Mouse (Mus musculus) frontal cortex, adult (tissue): ENCODE results near the gene Olfr10.
"Not testable (repeated sequence)": the region's sequence is repeated elsewhere in the genome, so short reads cannot be mapped to it uniquely, and the experiment has no call there.

Experiments used
- ATAC-seq: cut with Nextera tagmentation; 2 replicates; pipeline ENCODE4 v1.9.2; 2017; ENCODE audit warnings: mild to moderate bottlenecking, moderate library complexity, mixed read lengths; ENCODE audit not compliant: low TSS enrichment

The Olfr10 gene

DNA sequence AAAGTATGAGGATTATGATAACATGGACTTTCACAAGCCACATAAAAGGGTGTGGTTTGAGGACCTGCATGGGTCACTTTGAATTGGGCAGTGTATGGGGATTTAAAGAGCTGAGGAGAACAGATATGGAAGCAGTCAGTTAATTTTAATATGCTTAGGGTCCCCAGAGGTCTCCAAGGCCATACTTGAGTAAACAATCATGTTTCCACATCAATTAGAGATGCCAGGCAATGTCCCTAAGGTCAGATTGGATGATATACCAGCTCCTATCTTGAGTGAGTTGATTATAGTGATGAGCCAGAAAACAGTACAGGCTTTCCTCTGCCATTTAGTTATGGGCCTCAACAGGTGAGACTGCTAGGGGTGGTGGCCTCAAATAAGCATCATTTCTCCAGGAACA lies at the start of gene Olfr10:
TSS of gene Olfr10 (plus strand) at position 301 of the 400 bp plus-strand sequence.
- ATAC-seq = no peak

DNA sequence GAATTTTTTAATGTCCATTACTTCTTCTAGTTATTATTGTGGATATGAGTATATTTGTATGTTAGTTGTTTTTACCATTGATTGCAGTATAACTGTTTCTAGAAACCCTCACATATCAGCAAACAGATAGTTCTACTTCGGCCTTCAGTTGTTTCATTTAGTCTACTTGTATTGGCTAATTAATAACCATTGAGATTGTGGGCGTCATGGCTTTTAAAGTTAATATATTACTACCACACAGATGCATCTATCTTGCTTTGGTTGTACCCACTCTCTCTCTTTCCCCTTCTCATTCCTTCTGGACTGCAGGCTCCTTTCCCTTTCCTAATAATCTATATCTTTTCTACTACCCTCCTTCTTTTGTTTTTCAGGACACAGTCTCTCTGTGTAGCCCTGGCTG lies 45.2 kb upstream of the Olfr10 start:
- no peak for ATAC-seq

DNA sequence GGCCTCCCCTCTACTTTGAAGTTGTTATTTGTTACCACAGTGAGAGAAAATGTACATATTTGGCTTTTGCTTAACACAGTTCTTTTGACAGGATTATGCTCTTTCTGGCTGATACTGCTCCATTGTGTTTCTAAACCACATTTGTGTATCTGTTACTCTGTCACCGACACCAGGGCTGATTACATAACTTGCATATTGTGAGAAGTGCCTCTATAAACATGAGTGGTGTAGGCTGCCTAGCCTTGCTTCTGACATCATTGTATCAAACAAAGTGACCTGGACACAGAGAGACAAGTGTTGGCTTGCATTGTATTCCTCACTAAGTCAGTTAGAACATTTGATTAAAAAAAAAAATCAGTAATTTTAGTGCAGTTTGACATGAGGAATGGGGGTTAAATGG lies 44.7 kb upstream of the Olfr10 start:
- peak; percentile 53; the same call in 1 of the 2 replicates for ATAC-seq

DNA sequence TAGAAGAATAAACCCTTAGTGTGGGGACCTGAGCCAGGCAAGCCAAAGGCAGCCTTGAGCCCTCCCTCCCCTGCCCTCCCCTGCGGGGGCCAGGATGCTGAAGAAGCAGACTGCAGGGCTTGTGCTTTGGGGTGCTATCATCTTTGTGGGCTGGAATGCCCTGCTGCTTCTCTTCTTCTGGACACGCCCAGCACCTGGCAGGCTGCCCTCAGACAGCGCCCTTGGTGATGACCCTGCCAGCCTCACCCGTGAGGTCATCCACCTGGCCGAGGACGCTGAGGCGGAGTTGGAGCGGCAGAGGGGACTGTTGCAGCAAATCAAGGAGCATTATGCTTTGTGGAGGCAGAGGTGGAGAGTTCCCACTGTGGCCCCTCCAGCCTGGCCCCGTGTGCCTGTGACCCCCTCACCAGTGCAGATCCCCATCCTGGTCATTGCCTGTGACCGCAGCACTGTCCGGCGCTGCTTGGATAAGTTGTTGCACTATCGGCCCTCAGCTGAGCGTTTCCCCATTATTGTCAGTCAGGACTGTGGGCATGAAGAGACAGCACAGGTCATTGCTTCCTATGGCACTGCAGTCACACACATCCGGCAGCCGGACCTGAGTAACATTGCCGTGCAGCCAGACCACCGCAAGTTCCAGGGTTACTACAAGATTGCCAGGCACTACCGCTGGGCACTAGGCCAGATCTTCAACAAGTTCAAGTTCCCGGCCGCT lies 43.8 kb upstream of the Olfr10 start:
- ATAC-seq = no peak

DNA sequence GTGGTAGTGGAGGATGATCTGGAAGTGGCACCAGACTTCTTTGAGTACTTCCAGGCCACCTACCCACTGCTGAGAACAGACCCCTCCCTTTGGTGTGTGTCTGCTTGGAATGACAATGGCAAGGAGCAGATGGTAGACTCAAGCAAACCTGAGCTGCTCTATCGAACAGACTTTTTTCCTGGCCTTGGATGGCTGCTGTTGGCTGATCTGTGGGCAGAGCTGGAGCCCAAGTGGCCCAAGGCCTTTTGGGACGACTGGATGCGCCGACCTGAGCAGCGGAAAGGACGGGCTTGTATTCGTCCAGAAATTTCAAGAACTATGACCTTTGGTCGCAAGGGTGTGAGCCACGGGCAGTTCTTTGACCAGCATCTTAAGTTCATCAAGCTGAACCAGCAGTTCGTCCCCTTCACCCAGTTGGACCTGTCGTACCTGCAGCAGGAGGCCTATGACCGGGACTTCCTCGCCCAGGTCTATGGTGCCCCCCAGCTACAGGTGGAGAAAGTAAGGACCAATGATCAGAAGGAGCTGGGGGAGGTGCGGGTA lies 43.2 kb upstream of the Olfr10 start:
- no peak for ATAC-seq

DNA sequence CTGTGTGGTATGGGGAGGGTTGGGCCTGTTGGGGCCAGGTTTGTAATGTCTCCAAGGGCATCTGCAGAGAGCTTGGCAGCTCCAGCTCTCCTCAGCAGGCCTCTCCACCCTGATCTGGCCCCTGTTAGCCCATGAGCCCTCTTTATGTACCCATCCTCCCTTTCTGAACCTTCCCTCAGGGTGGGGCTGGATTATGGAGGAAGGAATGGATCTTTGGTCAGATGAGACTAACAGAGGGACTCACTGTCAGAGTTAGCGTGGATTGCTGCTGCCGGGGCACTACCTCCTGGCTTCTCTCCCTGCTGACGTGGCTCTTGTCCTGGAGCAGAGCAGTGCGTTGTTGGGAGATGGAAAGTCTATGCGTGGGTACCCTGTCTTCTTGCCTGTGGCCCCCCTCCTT lies 42.3 kb upstream of the Olfr10 start:
- no peak for ATAC-seq

DNA sequence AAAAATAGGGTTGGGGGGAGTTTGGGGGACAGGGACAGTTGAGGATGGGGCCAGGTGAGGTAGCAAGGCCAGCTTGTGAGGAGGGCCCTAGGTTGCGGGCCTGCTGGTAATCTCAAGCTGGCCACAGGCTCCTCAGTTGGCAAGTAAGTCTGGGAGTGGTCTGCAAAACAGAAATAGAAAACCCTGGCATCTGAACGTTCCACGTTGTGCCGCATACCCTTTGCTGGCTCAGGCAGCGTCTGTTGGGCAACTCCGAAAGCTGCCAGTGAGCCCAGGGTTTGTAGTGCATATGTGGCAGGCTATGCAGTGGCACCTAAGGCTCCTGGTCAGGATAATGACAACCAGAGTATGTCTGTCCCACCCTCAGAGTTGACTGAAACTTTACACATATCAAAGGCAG lies 41.4 kb upstream of the Olfr10 start:
- ATAC-seq = no peak

DNA sequence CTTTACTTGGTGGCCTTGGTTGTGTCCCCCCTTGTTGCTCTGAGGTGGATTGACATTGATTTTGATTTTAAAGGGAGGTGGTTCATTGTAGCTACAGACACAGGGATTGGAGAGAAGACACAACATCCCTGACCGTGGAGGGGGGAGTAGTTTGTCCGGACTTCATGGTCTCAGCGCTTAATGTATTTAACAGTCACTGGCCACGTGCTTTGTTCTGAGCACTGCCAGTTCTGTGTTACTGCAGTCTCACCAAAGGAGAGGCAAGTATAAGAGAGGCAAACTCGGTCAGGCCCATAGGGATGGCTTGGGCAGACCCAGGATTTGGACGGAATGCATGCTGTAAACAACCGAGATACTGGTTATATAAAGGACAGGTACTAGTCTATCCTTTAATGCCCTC lies 40.5 kb upstream of the Olfr10 start:
- no peak for ATAC-seq

DNA sequence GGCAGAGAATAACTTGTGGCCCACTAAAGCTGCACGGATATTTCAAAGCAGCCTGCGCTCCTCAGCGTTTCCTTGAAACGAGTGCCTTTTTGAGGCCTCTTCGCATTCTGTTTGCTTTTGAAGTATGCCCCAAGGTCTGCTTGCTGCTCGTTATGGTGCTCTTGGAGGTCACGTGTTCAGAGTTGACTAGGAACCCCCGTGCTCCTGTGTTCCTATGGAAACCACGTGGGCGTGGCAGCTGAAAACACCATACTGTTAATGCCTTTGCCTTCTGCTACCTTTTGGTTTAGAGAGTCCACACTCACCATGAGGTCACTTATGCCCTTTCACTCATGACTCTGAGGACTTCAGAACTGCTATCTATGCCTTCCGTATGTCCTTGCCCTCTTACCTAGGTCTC lies 39.9 kb upstream of the Olfr10 start:
- ATAC-seq = peak; percentile 18; the same call in 1 of the 2 replicates

DNA sequence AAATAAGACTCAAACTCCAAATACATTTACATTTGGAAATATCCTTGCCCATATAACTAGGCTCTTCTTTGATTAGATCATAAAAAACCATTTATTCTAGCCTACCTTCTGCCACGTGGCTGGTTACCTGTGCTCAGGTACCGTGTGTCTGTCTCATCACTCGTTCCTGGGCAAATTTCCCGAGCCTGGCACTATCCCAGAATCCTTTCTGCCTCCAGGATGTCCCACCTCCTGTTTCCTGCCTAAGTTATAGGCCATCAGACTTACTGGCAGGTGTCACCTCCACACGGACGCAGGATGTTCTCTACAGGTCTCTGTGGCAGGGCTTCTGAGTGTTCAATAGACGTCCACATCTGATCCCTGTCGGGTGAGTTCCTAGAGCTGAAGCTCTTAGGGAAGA lies 39.4 kb upstream of the Olfr10 start:
- ATAC-seq = no peak; the same call in 1 of the 2 replicates

DNA sequence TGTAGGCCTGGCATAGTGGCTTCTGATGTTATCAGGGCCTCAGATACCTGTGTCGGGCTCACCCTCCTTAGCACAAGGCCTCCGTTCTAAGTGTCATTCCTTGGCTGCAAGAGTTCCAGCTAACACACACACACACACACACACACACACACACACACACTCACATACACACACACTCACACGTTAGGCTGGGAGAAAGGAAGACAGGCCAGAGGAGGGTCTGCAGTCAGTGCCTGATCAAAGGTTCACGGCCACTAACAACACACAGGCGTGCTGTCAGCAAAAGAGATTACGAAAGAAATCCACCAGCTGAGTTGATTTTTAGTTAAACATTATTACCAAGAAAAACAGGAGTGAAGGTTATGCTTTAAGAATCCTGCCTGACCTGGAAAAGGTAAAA lies 37.9 kb upstream of the Olfr10 start:
- ATAC-seq = no peak

DNA sequence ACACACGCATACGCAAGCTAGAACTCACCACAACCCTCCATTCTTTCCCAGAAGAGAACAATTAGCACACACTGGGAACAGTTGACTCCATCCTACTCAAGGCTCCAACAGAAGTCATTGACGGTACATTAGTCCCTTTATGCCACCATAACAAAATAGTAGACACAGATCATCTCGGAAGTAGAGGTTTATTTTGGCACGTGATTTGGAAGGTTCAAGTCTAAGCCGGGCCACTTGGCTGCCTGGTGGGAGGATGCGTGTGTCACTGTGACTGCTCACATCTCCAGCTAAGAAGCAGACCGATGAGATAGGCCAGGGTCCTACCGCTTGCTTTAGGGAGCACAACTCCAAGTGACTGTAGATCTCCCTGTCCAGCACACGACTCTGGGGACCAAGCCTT lies 37.2 kb upstream of the Olfr10 start:
- no peak for ATAC-seq

DNA sequence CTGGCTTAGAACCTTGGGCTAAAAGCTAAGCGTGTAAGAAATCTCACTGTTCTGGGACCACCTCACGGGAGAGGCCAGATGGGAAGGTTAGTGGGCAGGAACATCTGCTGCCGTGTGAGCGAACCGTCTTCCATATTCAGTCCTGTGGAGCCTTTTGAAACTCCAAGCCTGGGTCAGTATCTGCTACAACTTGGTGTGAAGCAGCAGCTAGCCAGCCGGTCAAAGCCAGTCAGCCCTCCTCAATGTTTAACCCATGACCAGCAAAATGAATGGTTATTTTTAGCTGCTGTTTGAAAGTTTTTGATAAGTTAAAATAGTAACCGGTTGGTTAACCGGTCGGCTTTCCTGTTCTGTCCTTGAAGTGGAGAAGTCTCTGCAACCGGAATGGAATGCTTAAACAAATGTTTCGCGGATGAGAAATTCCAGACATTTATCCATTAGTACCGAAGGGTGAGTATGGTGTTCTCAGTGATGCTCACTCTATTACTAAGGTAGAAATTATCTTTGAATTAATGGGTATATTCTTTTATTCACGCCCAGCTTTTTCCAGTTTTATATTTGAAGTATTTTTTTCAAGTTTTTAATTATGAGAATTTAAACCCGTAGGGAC lies 36.5 kb upstream of the Olfr10 start:
- ATAC-seq = no peak

DNA sequence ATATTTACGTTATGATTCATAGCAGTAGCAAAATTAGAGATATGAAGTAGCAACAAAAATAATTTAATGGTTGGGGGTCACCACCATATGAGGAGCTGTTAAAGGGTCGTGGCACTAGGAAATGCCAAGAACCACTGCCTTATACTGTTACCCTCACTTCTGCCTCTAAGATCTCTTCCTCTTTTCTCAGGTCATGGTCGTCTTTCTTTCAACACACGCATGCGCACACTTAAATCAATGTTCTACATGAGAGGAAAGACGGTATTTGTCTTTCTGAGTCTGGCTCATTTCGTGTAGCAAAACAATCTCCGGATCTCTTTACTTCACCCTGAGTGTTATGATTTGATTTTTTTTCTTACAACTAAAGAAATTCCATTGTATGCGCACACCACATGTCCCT lies 34.8 kb upstream of the Olfr10 start:
- ATAC-seq = no peak

DNA sequence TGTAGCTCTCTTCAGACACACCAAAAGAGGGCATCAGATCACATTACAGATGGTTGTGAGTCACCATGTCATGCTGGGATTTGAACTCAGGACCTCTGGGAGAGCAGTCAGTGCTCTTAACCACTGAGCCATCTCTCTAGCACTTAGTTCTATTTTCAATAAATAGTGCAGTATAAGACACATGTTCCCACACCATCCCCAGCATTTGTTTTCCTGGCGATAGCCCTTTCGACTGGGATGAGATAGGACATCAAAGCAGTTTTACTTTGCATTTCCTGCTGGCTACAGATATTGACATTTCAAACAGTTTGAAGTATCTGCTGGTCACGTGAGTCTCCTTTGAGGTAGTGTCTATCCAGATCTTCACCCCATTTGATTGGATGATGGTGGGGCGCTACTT lies 34.2 kb upstream of the Olfr10 start:
- ATAC-seq = no peak

DNA sequence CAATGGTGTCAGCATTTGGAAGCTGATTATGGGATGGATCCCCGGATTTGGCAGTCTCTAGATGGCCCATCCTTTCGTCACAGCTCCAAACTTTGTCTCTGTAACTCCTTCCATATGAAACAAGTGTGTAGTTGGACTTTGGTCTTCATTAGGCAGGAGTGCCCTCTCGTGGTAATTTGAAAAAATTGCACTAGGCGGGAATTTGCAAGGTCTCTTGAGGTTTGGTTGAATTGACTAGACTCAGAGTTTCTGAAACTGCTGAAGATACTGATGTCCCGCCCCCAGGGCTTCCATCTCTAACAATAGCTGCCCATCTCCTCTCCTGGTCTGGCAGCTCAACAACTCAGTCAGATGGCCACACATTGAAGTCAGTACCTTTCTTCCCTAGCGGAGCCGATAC lies 33.2 kb upstream of the Olfr10 start:
- ATAC-seq = peak; percentile 93

DNA sequence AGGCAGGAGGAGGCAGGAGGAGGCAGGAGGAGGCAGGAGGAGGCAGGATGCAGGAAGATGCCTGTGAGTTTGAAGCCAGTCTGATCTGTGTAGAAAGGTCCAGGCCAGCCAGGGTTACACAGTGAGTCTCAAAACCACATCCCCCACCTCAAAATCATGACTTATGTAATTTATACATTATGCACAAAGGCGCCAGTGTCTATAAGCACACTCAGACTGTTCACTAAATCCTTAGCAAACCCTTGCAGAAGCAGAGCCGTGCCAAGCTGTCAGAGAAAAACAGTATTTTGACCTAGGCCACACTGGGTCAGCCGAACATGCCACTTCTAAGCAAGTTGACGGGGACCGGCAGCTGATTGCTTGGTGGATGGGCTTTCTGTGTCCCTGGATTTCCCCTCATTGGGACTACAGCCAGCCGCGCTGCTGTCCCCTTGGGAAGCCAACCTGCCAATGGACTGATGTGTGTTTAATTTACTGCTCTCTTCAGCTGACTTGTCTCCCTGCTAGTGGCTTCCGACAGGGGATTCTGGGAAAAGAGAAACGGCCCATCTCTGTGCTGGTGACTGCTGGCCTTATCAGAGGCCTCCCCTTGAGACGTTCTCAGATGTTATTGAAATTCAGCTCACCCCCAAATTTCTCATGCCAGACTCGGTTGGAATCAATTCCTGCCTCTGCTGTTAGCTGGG lies 30.6 kb upstream of the Olfr10 start:
- no peak for ATAC-seq

DNA sequence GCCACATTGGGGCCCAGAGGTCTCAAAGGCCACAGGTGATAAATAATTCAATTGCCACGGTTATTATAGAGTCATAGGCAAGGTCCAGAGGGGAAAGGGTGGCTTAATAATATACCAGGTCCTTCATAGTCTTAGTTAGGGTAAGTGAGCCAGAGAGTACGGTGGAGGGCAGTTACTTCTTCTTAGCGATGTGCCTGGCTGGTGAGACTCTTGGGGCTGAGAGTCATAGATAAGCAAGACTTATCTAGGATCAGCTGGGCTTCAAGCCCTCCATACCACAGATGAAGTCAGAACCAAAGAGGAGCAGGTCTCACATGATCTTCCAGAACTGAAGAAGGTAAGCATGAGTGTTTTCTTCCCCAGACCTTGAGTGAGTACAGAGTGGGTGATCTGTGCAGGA lies 26.3 kb upstream of the Olfr10 start, which contains the start of gene Olfr1393:
TSS of gene Olfr1393 (plus strand) at position 83 of the 400 bp plus-strand sequence.
- ATAC-seq = no peak

DNA sequence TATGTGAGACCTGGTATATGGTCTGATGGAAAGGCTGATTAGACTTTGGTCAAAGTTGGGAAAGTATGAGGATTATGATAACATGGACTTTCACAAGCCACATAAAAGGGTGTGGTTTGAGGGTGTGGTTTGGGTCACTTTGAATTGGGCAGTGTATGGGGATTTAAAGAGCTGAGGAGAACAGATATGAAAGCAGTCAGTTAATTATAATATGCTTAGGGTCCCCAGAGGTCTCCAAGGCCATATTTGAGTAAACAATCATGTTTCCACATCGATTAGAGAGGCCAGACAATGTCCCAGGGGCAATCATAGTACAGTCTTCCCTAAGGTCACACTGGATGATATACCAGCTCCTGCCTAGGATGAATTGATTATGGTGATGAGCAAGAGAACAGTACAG lies 19.6 kb upstream of the Olfr10 start, which contains the start of gene Olfr1392:
TSS of gene Olfr1392 (plus strand) at position 301 of the 400 bp plus-strand sequence.
- ATAC-seq = not testable (repeated sequence)

DNA sequence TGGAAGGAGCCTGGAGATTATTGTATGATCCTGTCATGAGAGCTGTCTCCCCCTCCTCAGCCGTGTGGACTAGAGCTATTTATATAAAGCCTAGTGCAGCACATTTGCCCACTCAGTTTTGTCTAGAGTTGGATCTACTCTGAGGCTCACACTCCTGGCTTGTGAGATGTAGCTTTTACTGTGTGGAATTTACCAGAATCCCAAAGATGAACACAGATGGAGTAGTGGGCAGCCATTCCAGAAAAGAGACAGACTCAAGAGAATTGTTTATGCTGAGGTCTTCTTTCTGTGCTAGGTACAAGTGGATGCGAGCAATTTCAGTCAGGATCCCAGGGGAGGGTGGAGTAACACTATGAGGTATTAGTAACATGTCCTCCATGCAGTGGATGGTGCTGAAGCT lies 17.3 kb upstream of the Olfr10 start:
- ATAC-seq = peak; percentile 98

DNA sequence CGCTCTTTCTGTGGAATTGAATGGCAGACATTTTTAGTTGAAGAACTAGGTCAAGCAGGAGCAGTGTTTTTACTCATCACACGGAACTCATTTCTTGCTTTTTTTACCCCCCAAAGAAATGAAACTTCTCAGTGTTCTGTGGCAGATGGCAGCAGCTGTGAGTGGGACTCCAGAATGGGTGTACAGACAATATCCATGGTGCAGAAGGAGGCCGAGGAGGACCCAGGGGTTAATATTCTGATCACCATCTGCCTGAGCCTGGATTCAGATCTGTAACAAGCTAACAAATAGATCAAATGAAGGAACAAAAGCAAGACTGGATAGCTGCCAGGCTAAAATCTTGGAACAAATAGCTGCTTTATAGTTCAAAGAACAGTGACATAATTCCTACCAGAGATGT lies 11.8 kb upstream of the Olfr10 start:
- peak; percentile 96 for ATAC-seq

DNA sequence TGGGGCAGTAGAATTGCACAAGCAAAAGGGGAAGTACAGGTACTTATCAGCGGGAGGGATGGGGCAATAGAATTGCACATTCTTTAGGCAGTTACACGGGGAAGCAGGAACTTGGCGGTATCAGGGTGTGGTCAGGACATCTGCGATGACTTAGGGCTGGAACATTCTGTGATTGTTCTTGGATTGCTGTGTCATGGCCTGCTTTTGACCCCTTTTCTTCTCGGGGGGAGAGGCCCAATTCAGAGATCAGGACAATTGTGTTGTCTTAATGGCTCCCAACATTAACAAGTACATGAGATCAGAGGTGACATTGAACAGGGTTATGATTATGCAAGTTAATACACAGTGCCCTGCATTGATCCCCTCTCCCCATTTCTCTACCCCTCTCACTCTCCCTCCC lies 4.0 kb downstream of the Olfr10 start:
- ATAC-seq = not testable (repeated sequence)

DNA sequence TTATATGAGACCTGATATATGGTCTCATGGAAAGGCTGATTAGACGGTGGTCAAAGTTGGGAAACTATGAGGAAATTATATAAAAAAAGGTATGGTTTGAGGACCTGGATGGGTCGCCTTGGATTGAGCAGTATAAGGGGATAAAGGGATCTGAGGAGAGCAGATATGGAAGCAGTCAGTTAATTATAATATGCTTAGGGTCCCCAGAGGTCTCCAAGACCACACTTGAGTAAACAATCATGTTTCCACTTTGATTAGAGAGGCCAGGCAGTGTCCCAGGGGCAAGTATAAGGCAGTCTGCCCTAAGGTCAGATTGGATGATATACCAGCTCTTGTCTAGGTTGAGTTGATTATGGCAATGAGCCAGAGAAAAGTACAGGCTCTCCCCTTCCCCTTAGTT lies 17.9 kb downstream of the Olfr10 start, which contains the start of gene Olfr1391:
TSS of gene Olfr1391 (plus strand) at position 301 of the 400 bp plus-strand sequence.
- ATAC-seq = no peak
